Mouse (Mus musculus) forebrain, embryonic 10.5 days (tissue): ENCODE results near the gene Myoz1. TPM values are rescaled to one million over a fixed set of nuclear protein-coding genes. Genes with fewer than 3 reads are reported as not detected.
"Not testable (repeated sequence)": the region's sequence is repeated elsewhere in the genome, so short reads cannot be mapped to it uniquely, and the experiment has no call there.

Experiments
- DNase-seq: peaks from one replicate; pipeline ENCODE4 v3.0.0-alpha.2; 2017; ENCODE audit warnings: low spot score; ENCODE audit errors: extremely low spot score
- H3K27ac ChIP-seq: fragments of 300-500 bp; sonication (generic); 2 replicates; pipeline ENCODE4 v1.5.1; 2016; ENCODE audit warnings: mild to moderate bottlenecking
- H3K27me3 ChIP-seq: fragments of 300-500 bp; sonication (generic); 2 replicates; pipeline ENCODE4 v1.6.1; 2016; ENCODE audit warnings: mild to moderate bottlenecking; ENCODE audit not compliant: poor library complexity, severe bottlenecking
- H3K36me3 ChIP-seq: fragments of 300-500 bp; sonication (generic); replicated peaks from 2 replicates; pipeline ENCODE4 v1.6.1; 2016; ENCODE audit warnings: mild to moderate bottlenecking, moderate library complexity
- H3K4me1 ChIP-seq: fragments of 300-500 bp; sonication (generic); 2 replicates; pipeline ENCODE4 v1.6.1; 2016
- H3K4me3 ChIP-seq: fragments of 300-500 bp; sonication (generic); 2 replicates; pipeline ENCODE4 v1.5.1; 2016; ENCODE audit warnings: mild to moderate bottlenecking, moderate library complexity
- H3K9me3 ChIP-seq: fragments of 300-500 bp; sonication (generic); 2 replicates; pipeline ENCODE4 v1.6.1; 2016; ENCODE audit warnings: mild to moderate bottlenecking, moderate library complexity
- WGBS: fragments of 180-500 bp; shearing (Covaris S2); methylation state at CpG from one replicate; pipeline ENCODE4 v1.1.7; 2016; 5-methylcytosine and 5-hydroxymethylcytosine counted together
- polyA plus RNA-seq: library from polyadenylated mRNA; unstranded; fragments of >200 nt; fragmentation: Nextera tagmentation; extraction: Ambion mirVana; gene quantifications from 2 replicates; pipeline ENCODE4 v1.2.1, GENCODE M21; 2016

Myoz1 gene
- polyA plus RNA-seq, result 0.12 and 0.15 TPM in 2 replicates

DNA sequence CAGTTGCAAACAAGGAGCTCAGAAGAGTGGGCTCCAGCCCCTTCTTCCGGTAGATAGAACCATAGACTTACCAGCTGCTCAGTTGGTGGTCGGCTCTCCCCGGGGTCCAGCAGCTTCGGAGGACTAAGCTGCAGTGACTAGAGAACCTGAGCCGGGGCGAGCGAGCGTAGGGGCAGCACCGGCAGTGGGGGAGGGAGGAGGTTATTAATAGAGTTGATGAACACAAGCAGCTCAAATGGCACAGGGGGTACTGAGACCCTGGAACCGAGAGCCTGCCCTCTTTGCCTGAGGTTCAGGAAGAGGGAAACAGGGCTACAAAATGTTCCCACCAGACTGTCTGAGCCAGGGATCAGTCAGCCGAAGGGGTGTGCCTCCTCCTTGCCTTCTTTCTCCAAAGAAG is at the start of gene Myoz1:
Gene Myoz1, minus strand, starts transcription at position 180 of the 400 bp plus-strand sequence.
- DNase-seq, result no peak
- no peaks in the 10 kb centered on the region for H3K36me3 ChIP-seq
- WGBS, result 30% methylated on average over 11 of the region's 11 CpGs
- H3K4me1 ChIP-seq, result peaks cover 16% of the 10 kb centered on the region
- H3K4me3 ChIP-seq, result no peak within 1 kb of the TSS
- peaks cover 11% of the 10 kb centered on the region; the same call in 1 of the 2 replicates for H3K27me3 ChIP-seq
- H3K27ac ChIP-seq, result no peak within 1 kb of the TSS
- no peaks in the 10 kb centered on the region for H3K9me3 ChIP-seq

DNA sequence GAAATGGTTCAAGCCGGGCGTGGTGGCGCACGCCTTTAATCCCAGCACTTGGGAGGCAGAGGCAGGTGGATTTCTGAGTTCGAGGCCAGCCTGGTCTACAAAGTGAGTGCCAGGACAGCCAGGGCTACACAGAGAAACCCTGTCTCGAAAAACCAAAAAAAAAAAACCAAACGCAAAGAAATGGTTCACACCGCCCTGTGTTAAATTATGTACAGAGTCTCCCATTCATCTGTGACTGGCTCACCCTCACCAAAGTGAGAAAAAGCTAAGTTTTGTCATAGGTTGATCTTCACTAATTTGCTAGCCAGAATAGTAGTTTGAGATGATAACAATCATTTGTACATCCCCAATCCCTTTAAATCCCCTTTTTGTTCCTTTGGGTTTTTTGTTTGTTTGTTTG is 47.1 kb upstream of the Myoz1 start:
- 12% methylated on average over 8 of the region's 8 CpGs for WGBS
- H3K9me3 ChIP-seq, H3K27me3 ChIP-seq, DNase-seq: not testable (repeated sequence)
- peak overlapping the region; percentile 84 for H3K4me3 ChIP-seq
- peaks cover 43% of the 10 kb centered on the region for H3K4me1 ChIP-seq
- peaks cover 37% of the 10 kb centered on the region for H3K36me3 ChIP-seq
- H3K27ac ChIP-seq, result peak overlapping the region; percentile 97

DNA sequence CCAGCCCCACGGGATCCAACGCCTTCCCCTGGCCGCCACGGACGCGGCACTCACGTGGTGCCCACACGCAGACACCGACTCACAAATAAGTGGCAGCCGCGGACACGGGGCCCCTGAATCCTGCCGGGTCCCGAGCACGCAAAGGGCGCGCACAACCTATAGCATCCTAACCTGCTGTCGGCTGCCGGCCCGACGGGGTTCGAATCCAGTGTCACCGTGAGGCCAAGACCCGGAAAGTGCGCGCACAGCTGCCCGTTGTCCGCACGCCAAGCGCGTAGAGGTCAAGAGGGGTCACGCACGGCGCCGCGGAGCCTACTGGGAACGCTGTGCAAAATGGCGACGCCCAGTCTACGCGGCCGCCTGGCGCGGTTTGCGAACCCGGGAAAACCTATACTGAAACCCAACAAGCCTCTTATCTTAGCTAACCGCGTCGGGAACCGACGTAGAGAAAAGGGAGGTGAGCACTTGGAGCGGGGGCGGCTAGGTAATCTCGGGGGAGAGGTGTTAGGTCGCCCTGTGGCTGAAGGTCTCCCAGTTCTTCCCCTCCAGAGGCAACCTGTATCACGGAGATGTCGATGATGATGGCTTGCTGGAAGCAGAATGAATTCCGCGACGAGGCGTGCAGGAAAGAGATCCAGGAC is 46.5 kb upstream of the Myoz1 start, which contains the start of gene Chchd1:
Gene Chchd1, plus strand, starts transcription at position 266 of the 641 bp plus-strand sequence.
- DNase-seq, result peak; percentile 93
- H3K27me3 ChIP-seq, result no peaks in the 10 kb centered on the region
- peaks cover 43% of the 10 kb centered on the region for H3K36me3 ChIP-seq
- H3K4me3 ChIP-seq, result peak within 1 kb of the TSS; percentile 84
- peak within 1 kb of the TSS; percentile 97 for H3K27ac ChIP-seq
- peaks cover 43% of the 10 kb centered on the region for H3K4me1 ChIP-seq
- under 1% methylated on average over 61 of the region's 61 CpGs for WGBS
- no peaks in the 10 kb centered on the region for H3K9me3 ChIP-seq

DNA sequence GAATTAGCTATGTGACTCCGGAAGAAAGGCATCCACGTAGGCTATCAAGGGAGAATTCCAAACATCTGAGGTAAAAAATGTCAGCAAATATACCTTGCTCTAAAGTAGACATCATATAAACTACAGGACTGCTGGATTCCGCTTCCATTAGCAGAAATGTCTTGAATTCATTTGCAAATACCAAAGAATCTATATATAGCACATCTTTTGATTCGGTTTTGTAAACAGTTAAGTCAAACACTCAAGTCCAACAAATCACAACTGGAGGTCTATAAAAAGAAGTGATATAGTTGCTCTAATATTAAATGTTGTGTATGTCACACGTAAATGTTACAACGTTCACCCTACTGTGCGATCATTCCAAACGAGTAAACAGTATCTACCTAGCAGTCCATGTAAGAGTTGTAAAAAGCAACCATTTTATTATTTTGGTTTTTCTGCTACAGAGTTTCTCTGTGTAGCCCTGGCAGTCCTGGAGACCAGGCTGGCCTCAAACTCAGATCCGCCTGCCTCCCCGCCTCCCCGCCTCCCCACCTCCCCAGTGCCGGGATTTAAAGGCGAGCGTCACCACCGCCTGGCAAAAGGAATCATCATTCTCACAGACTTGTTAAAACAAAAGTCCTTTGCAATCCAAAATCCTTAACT is 45.9 kb upstream of the Myoz1 start:
- Histone ChIP-seq H3K9me3 (no peaks in the 10 kb centered on the region), H3K27ac (peak overlapping the region; percentile 97), H3K27me3 (no peaks in the 10 kb centered on the region), H3K36me3 (peaks cover 46% of the 10 kb centered on the region), H3K4me3 (peak overlapping the region; percentile 84), H3K4me1 (peaks cover 49% of the 10 kb centered on the region)
- WGBS, result 18% methylated on average over 15 of the region's 15 CpGs
- no peak for DNase-seq

DNA sequence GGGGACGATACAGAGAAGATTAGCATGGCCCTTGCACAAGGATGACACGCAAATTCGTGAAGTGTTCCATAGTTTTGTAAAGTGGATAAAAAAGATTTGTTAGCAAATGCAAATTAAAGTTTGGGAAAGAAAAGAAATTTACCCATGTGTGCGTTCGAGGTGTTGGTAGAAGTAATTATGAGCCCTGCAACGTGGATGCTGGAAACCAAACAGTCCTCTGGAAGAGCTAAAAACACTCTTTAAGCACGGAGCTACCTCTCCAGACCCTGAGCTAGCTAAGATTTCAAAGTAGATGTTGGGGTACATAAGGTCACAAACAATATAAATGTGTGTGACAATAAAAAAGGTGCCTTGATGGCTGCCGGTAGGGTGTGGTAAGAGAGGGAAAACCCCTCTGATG is 45.2 kb upstream of the Myoz1 start:
- 89% methylated on average over 8 of the region's 8 CpGs for WGBS
- H3K27ac ChIP-seq, result no peak overlapping the region
- DNase-seq, result no peak
- peaks cover 51% of the 10 kb centered on the region for H3K4me1 ChIP-seq
- peak overlapping the region; percentile 84 for H3K4me3 ChIP-seq
- H3K27me3 ChIP-seq, result no peaks in the 10 kb centered on the region
- peaks cover 46% of the 10 kb centered on the region for H3K36me3 ChIP-seq
- H3K9me3 ChIP-seq, result no peaks in the 10 kb centered on the region

DNA sequence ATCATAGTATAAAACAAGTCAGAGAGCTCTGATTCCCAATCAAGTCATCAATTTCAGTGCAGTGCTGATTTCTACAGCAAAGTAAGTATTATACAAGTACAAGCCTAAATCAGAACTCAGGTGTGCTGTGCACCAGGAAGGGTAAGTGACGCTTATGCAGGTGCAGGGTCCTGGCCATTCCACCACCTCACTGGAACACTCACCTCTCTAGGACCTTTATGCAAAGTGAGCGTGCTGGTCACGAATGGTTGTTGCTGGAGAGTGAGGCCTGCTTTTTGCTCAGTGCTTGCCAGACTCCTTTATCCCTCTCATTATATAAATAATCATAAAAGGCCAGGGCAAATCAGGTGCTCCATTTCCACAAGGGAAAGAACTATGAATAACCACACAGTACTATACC is 44.0 kb upstream of the Myoz1 start:
- H3K36me3 ChIP-seq, result peaks cover 42% of the 10 kb centered on the region
- WGBS, result 89% methylated on average over 3 of the region's 3 CpGs
- H3K4me1 ChIP-seq, result peaks cover 63% of the 10 kb centered on the region
- no peak overlapping the region for H3K27ac ChIP-seq
- no peaks in the 10 kb centered on the region for H3K27me3 ChIP-seq
- H3K4me3 ChIP-seq, result no peak overlapping the region
- H3K9me3 ChIP-seq, result no peaks in the 10 kb centered on the region
- DNase-seq, result no peak

DNA sequence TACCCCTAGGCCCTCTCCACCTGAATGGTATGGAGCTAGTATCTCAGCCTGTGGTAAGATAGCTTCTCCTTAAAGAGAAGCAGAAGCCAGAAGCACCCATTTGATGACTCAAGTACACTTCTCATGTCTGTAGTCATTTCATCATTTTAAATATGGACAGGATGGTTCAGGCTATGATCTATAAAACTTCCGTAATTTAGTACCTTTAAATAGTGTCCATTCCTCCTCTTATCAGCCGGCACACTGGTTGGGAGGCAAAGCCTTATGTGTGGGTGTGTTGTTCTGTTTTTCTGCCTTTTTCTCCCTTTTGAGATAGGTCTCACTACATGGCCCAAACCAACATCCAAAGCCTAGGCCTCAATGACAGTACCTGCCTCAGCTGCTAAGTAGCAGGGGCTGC is 42.2 kb upstream of the Myoz1 start:
- 94% methylated on average over 2 of the region's 2 CpGs for WGBS
- Histone ChIP-seq H3K27ac (no peak overlapping the region), H3K4me1 (peaks cover 70% of the 10 kb centered on the region), H3K36me3 (peaks cover 38% of the 10 kb centered on the region), H3K27me3 (no peaks in the 10 kb centered on the region), H3K9me3 (no peaks in the 10 kb centered on the region), H3K4me3 (no peak overlapping the region)
- no peak for DNase-seq

DNA sequence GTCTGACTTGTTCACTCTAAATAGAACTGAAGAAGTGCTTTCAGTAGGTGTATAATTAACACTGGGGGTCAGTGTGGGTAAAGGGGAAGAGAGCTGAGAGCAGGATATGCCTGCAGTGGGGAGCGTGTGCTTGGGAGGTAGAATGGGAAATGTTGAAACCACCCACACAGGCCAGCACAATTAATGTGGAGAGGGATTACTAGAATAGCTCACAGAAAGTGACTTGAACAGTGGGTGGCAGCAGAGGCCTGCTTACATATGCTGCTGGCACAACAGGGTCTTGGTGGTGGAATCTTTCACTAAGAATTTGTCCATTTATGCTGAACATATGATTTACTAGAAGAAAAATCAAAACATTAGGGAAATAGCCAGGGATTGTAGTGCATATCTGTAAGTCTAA is 40.6 kb upstream of the Myoz1 start:
- Histone ChIP-seq H3K4me3 (peak overlapping the region; percentile 95; the same call in 1 of the 2 replicates), H3K27ac (no peak overlapping the region), H3K36me3 (peaks cover 53% of the 10 kb centered on the region), H3K4me1 (peaks cover 65% of the 10 kb centered on the region), H3K9me3 (no peaks in the 10 kb centered on the region), H3K27me3 (no peaks in the 10 kb centered on the region)
- WGBS, result 28% methylated on average over 1 of the region's 1 CpGs
- DNase-seq, result no peak

DNA sequence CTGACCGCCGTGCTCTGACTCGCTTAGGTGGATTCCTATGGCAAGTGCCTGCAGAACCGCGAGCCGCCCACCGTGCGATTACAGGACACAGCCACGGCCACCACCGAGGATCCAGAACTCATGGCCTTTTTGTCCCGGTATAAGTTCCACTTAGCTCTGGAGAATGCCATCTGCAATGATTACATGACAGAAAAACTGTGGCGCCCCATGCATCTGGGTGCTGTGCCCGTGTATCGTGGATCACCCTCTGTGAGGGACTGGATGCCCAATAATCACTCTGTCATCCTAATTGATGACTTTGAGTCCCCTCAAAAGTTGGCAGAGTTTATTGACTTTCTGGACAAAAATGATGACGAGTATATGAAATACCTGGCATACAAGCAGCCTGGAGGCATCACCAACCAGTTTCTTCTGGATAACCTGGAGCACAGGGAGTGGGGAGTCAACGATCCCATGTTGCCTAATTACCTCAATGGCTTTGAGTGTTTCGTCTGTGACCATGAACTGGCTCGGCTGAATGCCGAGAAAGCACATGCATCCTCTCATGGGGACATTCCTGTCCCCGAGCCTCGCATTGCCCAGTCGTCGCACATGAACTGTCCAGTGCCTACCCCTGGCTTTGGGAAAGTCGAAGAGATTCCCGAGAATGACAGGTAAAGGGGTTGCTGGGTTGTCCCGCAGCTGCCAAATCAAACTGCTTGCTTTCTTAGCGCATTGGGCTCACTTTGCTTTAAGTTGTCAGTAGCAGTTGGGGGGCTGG is 39.6 kb upstream of the Myoz1 start:
- Histone ChIP-seq H3K27me3 (no peaks in the 10 kb centered on the region), H3K27ac (peak overlapping the region; percentile 97), H3K4me1 (peaks cover 54% of the 10 kb centered on the region), H3K9me3 (no peaks in the 10 kb centered on the region), H3K36me3 (peaks cover 63% of the 10 kb centered on the region), H3K4me3 (peak overlapping the region; percentile 95)
- no peak for DNase-seq
- WGBS, result 20% methylated on average over 27 of the region's 27 CpGs

DNA sequence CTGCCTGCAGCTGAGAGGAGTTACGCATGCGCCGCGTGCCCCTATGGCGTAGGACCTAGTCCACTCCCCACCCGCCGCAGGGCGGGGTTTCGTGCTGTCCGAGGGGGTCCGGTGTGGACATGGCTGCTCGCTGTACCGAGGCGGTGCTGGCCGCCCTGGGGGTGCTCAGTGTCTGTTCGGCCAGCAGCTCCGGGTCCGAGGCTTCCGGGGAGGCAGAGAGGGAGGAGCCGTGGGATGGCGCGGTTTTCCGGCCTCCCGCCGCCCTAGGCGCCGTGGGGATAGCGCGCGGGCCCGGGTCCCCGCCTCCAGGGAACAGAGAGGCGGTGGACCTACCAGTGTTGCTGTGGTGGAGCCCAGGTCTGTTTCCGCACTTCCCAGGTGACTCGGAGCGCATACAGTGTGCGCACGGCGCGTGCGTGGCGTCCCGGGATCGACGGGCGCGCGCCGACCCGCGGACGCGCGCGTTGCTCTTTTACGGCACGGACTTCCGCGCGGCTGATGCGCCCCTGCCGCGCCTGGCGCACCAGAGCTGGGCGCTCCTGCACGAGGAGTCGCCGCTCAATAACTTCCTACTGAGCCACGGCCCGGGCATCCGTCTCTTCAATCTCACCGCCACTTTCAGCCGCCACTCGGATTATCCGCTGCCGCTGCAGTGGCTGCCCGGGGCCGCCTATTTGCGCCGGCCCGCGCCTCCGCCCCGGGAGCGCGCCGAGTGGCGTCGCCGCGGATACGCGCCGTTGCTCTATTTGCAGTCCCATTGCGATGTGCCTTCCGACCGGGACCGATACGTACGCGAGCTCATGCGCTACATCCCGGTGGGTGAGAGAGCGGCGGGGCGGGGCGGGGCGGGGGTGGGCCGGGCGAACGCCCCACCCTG is 38.8 kb upstream of the Myoz1 start, which contains the start of gene Fut11:
Gene Fut11, plus strand, starts transcription at position 85 of the 877 bp plus-strand sequence.
- Histone ChIP-seq H3K9me3 (no peaks in the 10 kb centered on the region), H3K36me3 (peaks cover 67% of the 10 kb centered on the region), H3K27me3 (no peaks in the 10 kb centered on the region), H3K27ac (peak within 1 kb of the TSS; percentile 97), H3K4me1 (peaks cover 49% of the 10 kb centered on the region), H3K4me3 (peak within 1 kb of the TSS; percentile 95)
- WGBS, result under 1% methylated on average over 111 of the region's 111 CpGs
- peak; percentile 86 for DNase-seq

DNA sequence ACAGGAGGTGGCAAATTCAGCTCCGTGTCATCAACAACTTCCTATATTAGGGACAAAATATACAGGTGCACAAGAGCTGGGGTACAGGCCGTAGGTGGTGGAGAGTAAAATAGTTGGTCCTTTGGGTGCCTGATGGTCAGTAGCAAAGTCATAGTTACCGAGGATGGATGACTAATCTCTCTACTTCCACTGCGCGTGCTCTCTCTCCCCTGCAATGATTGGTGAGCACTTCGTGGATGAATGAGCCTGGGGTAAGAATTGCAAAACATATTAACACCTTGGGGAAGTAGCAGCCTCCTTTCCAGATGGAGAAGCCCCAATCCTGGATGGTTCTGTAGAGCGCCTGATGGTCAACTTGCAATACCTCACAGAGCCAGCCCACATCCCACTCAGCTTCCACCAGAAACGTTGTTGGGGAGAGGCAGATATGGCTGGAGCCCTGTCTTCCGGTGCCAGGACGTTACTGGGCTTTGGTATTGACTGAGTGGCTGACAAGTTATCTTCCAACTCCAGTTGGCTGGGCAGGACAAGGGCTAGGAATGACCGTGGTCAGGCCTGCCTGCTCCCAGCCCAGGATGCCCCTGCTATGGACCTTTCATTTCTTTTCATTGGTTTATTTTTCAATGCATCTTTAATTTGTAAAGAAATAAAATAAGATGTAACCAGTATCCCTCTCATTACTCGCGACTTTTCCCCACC is 38.0 kb upstream of the Myoz1 start:
- Histone ChIP-seq H3K4me3 (peak overlapping the region; percentile 95), H3K27ac (peak overlapping the region; percentile 97), H3K9me3 (no peaks in the 10 kb centered on the region), H3K4me1 (peaks cover 49% of the 10 kb centered on the region), H3K27me3 (no peaks in the 10 kb centered on the region), H3K36me3 (peaks cover 70% of the 10 kb centered on the region)
- 52% methylated on average over 13 of the region's 13 CpGs for WGBS
- DNase-seq, result peak; percentile 32
